Mouse (Mus musculus): ENCODE measurements around the gene Dnah17. TPM values are rescaled to one million over a fixed set of nuclear protein-coding genes. Genes with fewer than 3 reads are reported as not detected.

The Dnah17 gene
- polyA plus RNA-seq, 1 experiment from 2014 or later = 0.37 TPM

- Histone ChIP-seq H3K36me3 (ENCODE audit: control insufficient read depth, insufficient read depth) (no peaks in the 10 kb centered on the region), H3K4me2 (ENCODE audit: low read length) (no peak overlapping the region), H3K27me3 (replicated peaks; ENCODE audit: control insufficient read depth, insufficient read depth, low read length) (no peaks in the 10 kb centered on the region), H3K4me3 (replicated peaks; ENCODE audit: low read length) (no peak overlapping the region), H3K9ac (replicated peaks; ENCODE audit: low read depth, low read length) (no peak overlapping the region), H3K4me1 (replicated peaks; ENCODE audit: control insufficient read depth, insufficient read depth, low read length) (peaks cover 6% of the 10 kb centered on the region; the same call in 1 of the 2 replicates), H3K9me3 (ENCODE audit: control insufficient read depth, low read length) (no peaks in the 10 kb centered on the region), H3K27ac (ENCODE audit: low read length) (peak overlapping the region; percentile 9)
- WGBS = 26% methylated on average over 4 of the region's 4 CpGs
- peak; percentile 70 for ATAC-seq
Observed at GRCm38 (mm10) chr11:118133752-118134169, 3.3 kb upstream of the Dnah17 start.

- Histone ChIP-seq H3K36me3 (ENCODE audit: control insufficient read depth, insufficient read depth) (no peaks in the 10 kb centered on the region), H3K4me2 (ENCODE audit: low read length) (no peak overlapping the region), H3K9ac (replicated peaks; ENCODE audit: low read depth, low read length) (no peak overlapping the region), H3K4me3 (replicated peaks; ENCODE audit: low read length) (no peak overlapping the region), H3K4me1 (replicated peaks; ENCODE audit: control insufficient read depth, insufficient read depth, low read length) (peaks cover 6% of the 10 kb centered on the region; the same call in 1 of the 2 replicates), H3K27me3 (replicated peaks; ENCODE audit: control insufficient read depth, insufficient read depth, low read length) (no peaks in the 10 kb centered on the region), H3K27ac (ENCODE audit: low read length) (peak overlapping the region; percentile 41; the same call in 1 of the 2 replicates), H3K9me3 (ENCODE audit: control insufficient read depth, low read length) (no peaks in the 10 kb centered on the region)
- 45% methylated on average over 9 of the region's 9 CpGs for WGBS
- peak; percentile 6; the same call in 1 of the 2 replicates for ATAC-seq
Observed at GRCm38 (mm10) chr11:118133133-118133751, 2.8 kb upstream of the Dnah17 start.

- no peak overlapping the region for H3K27ac ChIP-seq (ENCODE audit: low read length)
Observed at GRCm38 (mm10) chr11:118132136-118132535, 1.7 kb upstream of the Dnah17 start.

GRCm38 (mm10) chr11:118129812-118130211 is 622 bp downstream of the Dnah17 start:
- H3K4me3 ChIP-seq (replicated peaks; ENCODE audit: low read length) = no peak overlapping the region
- peaks cover 6% of the 10 kb centered on the region; the same call in 1 of the 2 replicates for H3K4me1 ChIP-seq (replicated peaks; ENCODE audit: control insufficient read depth, insufficient read depth, low read length)
- no peaks in the 10 kb centered on the region for H3K27me3 ChIP-seq (replicated peaks; ENCODE audit: control insufficient read depth, insufficient read depth, low read length)
- no peaks in the 10 kb centered on the region for H3K9me3 ChIP-seq (ENCODE audit: control insufficient read depth, low read length)
- ATAC-seq = no peak
- no peaks in the 10 kb centered on the region for H3K36me3 ChIP-seq (ENCODE audit: control insufficient read depth, insufficient read depth)
- no peak overlapping the region for H3K9ac ChIP-seq (replicated peaks; ENCODE audit: low read depth, low read length)
- 90% methylated on average over 2 of the region's 2 CpGs for WGBS
- no peak overlapping the region for H3K27ac ChIP-seq (ENCODE audit: low read length)
- H3K4me2 ChIP-seq (ENCODE audit: low read length) = no peak overlapping the region

More at GRCm38 (mm10) chr11:118132136-118132535, 1.7 kb upstream of the Dnah17 start:
- 78% methylated on average over 8 of the region's 8 CpGs for WGBS
- ATAC-seq = no peak
- Histone ChIP-seq H3K9me3 (ENCODE audit: control insufficient read depth, low read length) (no peaks in the 10 kb centered on the region), H3K4me2 (ENCODE audit: low read length) (no peak overlapping the region), H3K4me3 (replicated peaks; ENCODE audit: low read length) (no peak overlapping the region), H3K9ac (replicated peaks; ENCODE audit: low read depth, low read length) (no peak overlapping the region), H3K27me3 (replicated peaks; ENCODE audit: control insufficient read depth, insufficient read depth, low read length) (no peaks in the 10 kb centered on the region), H3K4me1 (replicated peaks; ENCODE audit: control insufficient read depth, insufficient read depth, low read length) (peaks cover 6% of the 10 kb centered on the region; the same call in 1 of the 2 replicates), H3K36me3 (ENCODE audit: control insufficient read depth, insufficient read depth) (no peaks in the 10 kb centered on the region)

GRCm38 (mm10) chr11:118121592-118121991 is 8.8 kb downstream of the Dnah17 start:
- Histone ChIP-seq H3K9me3 (ENCODE audit: control insufficient read depth, low read length) (no peaks in the 10 kb centered on the region), H3K36me3 (ENCODE audit: control insufficient read depth, insufficient read depth) (no peaks in the 10 kb centered on the region), H3K9ac (replicated peaks; ENCODE audit: low read depth, low read length) (no peak overlapping the region), H3K27ac (ENCODE audit: low read length) (no peak overlapping the region), H3K4me2 (ENCODE audit: low read length) (no peak overlapping the region), H3K4me1 (replicated peaks; ENCODE audit: control insufficient read depth, insufficient read depth, low read length) (no peaks in the 10 kb centered on the region), H3K4me3 (replicated peaks; ENCODE audit: low read length) (no peak overlapping the region), H3K27me3 (replicated peaks; ENCODE audit: control insufficient read depth, insufficient read depth, low read length) (no peaks in the 10 kb centered on the region)
- 91% methylated on average over 11 of the region's 11 CpGs for WGBS
- no peak for ATAC-seq

- 90% methylated on average over 8 of the region's 8 CpGs for WGBS
- H3K4me3 ChIP-seq (replicated peaks; ENCODE audit: low read length) = no peak overlapping the region
- H3K4me2 ChIP-seq (ENCODE audit: low read length) = no peak overlapping the region
- H3K27me3 ChIP-seq (replicated peaks; ENCODE audit: control insufficient read depth, insufficient read depth, low read length) = no peaks in the 10 kb centered on the region
- no peak overlapping the region for H3K9ac ChIP-seq (replicated peaks; ENCODE audit: low read depth, low read length)
- ATAC-seq = no peak
- no peak overlapping the region for H3K27ac ChIP-seq (ENCODE audit: low read length)
- H3K36me3 ChIP-seq (ENCODE audit: control insufficient read depth, insufficient read depth) = no peaks in the 10 kb centered on the region
- H3K9me3 ChIP-seq (ENCODE audit: control insufficient read depth, low read length) = no peaks in the 10 kb centered on the region
- H3K4me1 ChIP-seq (replicated peaks; ENCODE audit: control insufficient read depth, insufficient read depth, low read length) = no peaks in the 10 kb centered on the region
Observed at GRCm38 (mm10) chr11:118118777-118119176, 11.7 kb downstream of the Dnah17 start.

GRCm38 (mm10) chr11:118114581-118115110 is 15.8 kb downstream of the Dnah17 start:
- H3K4me2 ChIP-seq (ENCODE audit: low read length) = no peak overlapping the region
- H3K27me3 ChIP-seq (replicated peaks; ENCODE audit: control insufficient read depth, insufficient read depth, low read length) = no peaks in the 10 kb centered on the region
- WGBS = 85% methylated on average over 8 of the region's 8 CpGs
- H3K4me3 ChIP-seq (replicated peaks; ENCODE audit: low read length) = no peak overlapping the region
- no peaks in the 10 kb centered on the region for H3K9me3 ChIP-seq (ENCODE audit: control insufficient read depth, low read length)
- no peak for ATAC-seq
- no peak overlapping the region for H3K27ac ChIP-seq (ENCODE audit: low read length)
- no peaks in the 10 kb centered on the region for H3K36me3 ChIP-seq (ENCODE audit: control insufficient read depth, insufficient read depth)
- H3K9ac ChIP-seq (replicated peaks; ENCODE audit: low read depth, low read length) = no peak overlapping the region
- no peaks in the 10 kb centered on the region for H3K4me1 ChIP-seq (replicated peaks; ENCODE audit: control insufficient read depth, insufficient read depth, low read length)

GRCm38 (mm10) chr11:118113516-118114205 is 16.8 kb downstream of the Dnah17 start:
- Histone ChIP-seq H3K4me3 (replicated peaks; ENCODE audit: low read length) (no peak overlapping the region), H3K36me3 (ENCODE audit: control insufficient read depth, insufficient read depth) (no peaks in the 10 kb centered on the region), H3K27ac (ENCODE audit: low read length) (no peak overlapping the region), H3K4me1 (replicated peaks; ENCODE audit: control insufficient read depth, insufficient read depth, low read length) (no peaks in the 10 kb centered on the region), H3K4me2 (ENCODE audit: low read length) (no peak overlapping the region), H3K27me3 (replicated peaks; ENCODE audit: control insufficient read depth, insufficient read depth, low read length) (no peaks in the 10 kb centered on the region), H3K9ac (replicated peaks; ENCODE audit: low read depth, low read length) (no peak overlapping the region), H3K9me3 (ENCODE audit: control insufficient read depth, low read length) (no peaks in the 10 kb centered on the region)
- WGBS = 87% methylated on average over 14 of the region's 14 CpGs
- ATAC-seq = no peak

- H3K27me3 ChIP-seq (replicated peaks; ENCODE audit: control insufficient read depth, insufficient read depth, low read length) = no peaks in the 10 kb centered on the region
- no peak overlapping the region for H3K27ac ChIP-seq (ENCODE audit: low read length)
- no peaks in the 10 kb centered on the region for H3K9me3 ChIP-seq (ENCODE audit: control insufficient read depth, low read length)
- peak; percentile 70 for ATAC-seq
- no peak overlapping the region for H3K4me3 ChIP-seq (replicated peaks; ENCODE audit: low read length)
- H3K36me3 ChIP-seq (ENCODE audit: control insufficient read depth, insufficient read depth) = no peaks in the 10 kb centered on the region
- WGBS = 5% methylated on average over 5 of the region's 5 CpGs
- no peak overlapping the region for H3K9ac ChIP-seq (replicated peaks; ENCODE audit: low read depth, low read length)
- no peaks in the 10 kb centered on the region for H3K4me1 ChIP-seq (replicated peaks; ENCODE audit: control insufficient read depth, insufficient read depth, low read length)
- H3K4me2 ChIP-seq (ENCODE audit: low read length) = no peak overlapping the region
Observed at GRCm38 (mm10) chr11:118104001-118104400, 26.4 kb downstream of the Dnah17 start.
